In genomic region chr4:150220584-150220983, GRCm38 (mm10) we compare ENCODE assay signal across 8 mouse cellular contexts. TPM values are rescaled to one million over a fixed set of nuclear protein-coding genes. Genes with fewer than 3 reads are reported as not detected.
DNase-seq lines count a peak whose midpoint lies in the region; ATAC-seq lines count a peak whose summit lies in the region.

No protein-coding gene starts in this region.

- H3K27ac ChIP-seq in midbrain, embryonic 11.5 days (ENCODE audit: low read depth, low read length), result no peak overlapping the region
- no peak overlapping the region for H3K27ac ChIP-seq in midbrain, embryonic 13.5 days
- no peak overlapping the region for H3K27ac ChIP-seq in embryonic facial prominence, embryonic 15.5 days (replicated peaks)

- H3K4me1 ChIP-seq in midbrain, embryonic 11.5 days (ENCODE audit: control insufficient read depth, insufficient read depth, low read length), result no peaks in the 10 kb centered on the region
- H3K4me1 ChIP-seq in midbrain, embryonic 13.5 days (replicated peaks), result 0 out of 2 replicates have a peak, but pooled peaks cover 5% of the 10 kb centered on the region
- peaks cover 7% of the 10 kb centered on the region for H3K4me1 ChIP-seq in embryonic facial prominence, embryonic 15.5 days

- no peaks in the 10 kb centered on the region for H3K36me3 ChIP-seq in midbrain, embryonic 11.5 days (ENCODE audit: control insufficient read depth, insufficient read depth, low read length)
- no peaks in the 10 kb centered on the region for H3K36me3 ChIP-seq in midbrain, embryonic 13.5 days
- H3K36me3 ChIP-seq in embryonic facial prominence, embryonic 15.5 days, result no peaks in the 10 kb centered on the region

- no peak overlapping the region for H3K9ac ChIP-seq in midbrain, embryonic 11.5 days (ENCODE audit: low read length)
- no peak overlapping the region for H3K9ac ChIP-seq in midbrain, embryonic 13.5 days (replicated peaks)
- H3K9ac ChIP-seq in embryonic facial prominence, embryonic 15.5 days, result no peak overlapping the region

- H3K9me3 ChIP-seq in midbrain, embryonic 11.5 days (ENCODE audit: control insufficient read depth, low read length), result no peaks in the 10 kb centered on the region
- H3K9me3 ChIP-seq in midbrain, embryonic 13.5 days, result no peaks in the 10 kb centered on the region
- no peaks in the 10 kb centered on the region for H3K9me3 ChIP-seq in embryonic facial prominence, embryonic 15.5 days (replicated peaks)

- H3K4me3 ChIP-seq in midbrain, embryonic 11.5 days (ENCODE audit: low read depth, low read length), result no peak overlapping the region
- H3K4me3 ChIP-seq in midbrain, embryonic 13.5 days (replicated peaks), result no peak overlapping the region
- H3K4me3 ChIP-seq in embryonic facial prominence, embryonic 15.5 days (replicated peaks), result peak overlapping the region; percentile 20

- WGBS in midbrain, embryonic 11.5 days, result 24% methylated on average over 11 of the region's 11 CpGs
- WGBS in midbrain, embryonic 13.5 days, result 21% methylated on average over 11 of the region's 11 CpGs
- WGBS in embryonic facial prominence, embryonic 15.5 days, result 17% methylated on average over 11 of the region's 11 CpGs

- DNase-seq in midbrain, embryonic 11.5 days (ENCODE audit: low spot score, missing footprints), result no peak
- DNase-seq in kidney, postnatal 10 days, result peak; percentile 81
- peak; percentile 31 for DNase-seq in lung, postnatal 14 days
- no peak for DNase-seq in spleen, postnatal 10 days (ENCODE audit: low spot score in 2 of 2)
- no peak for DNase-seq in left cerebral cortex, adult 8-10 months (ENCODE audit: low spot score in 2 of 2)

- H3K4me2 ChIP-seq in midbrain, embryonic 11.5 days, result no peak overlapping the region
- no peak overlapping the region for H3K4me2 ChIP-seq in midbrain, embryonic 13.5 days (replicated peaks)
- H3K4me2 ChIP-seq in embryonic facial prominence, embryonic 15.5 days (replicated peaks), result peak overlapping the region; percentile 49

- no peaks in the 10 kb centered on the region for H3K27me3 ChIP-seq in midbrain, embryonic 11.5 days (ENCODE audit: control insufficient read depth, insufficient read depth, low read length)
- H3K27me3 ChIP-seq in midbrain, embryonic 13.5 days, result peaks cover 12% of the 10 kb centered on the region; the same call in 1 of the 2 replicates
- H3K27me3 ChIP-seq in embryonic facial prominence, embryonic 15.5 days, result no peaks in the 10 kb centered on the region

- 0 out of 2 replicates have a peak, but pooled peaks have one; percentile 30 for ATAC-seq in midbrain, embryonic 11.5 days (ENCODE audit: low FRiP score)
- ATAC-seq in midbrain, embryonic 13.5 days, result no peak
- 0 out of 2 replicates have a peak, but pooled peaks have one; percentile 52 for ATAC-seq in embryonic facial prominence, embryonic 15.5 days (ENCODE audit: insufficient number of reproducible peaks, low FRiP score, low TSS enrichment, low read depth)
- no peak; the same call in 1 of the 2 replicates for ATAC-seq in monocyte, adult 5-6 weeks (replicated peaks; ENCODE audit: insufficient number of reproducible peaks, low FRiP score, low TSS enrichment, poor library complexity, severe bottlenecking)

RNA-seq across cellular contexts. Expression of gene Eno1, which starts 15.9 kb away (rescaled TPM):
- 1,438 and 1,518 TPM in 2 replicates for polyA plus RNA-seq in midbrain, embryonic 11.5 days (2014; fragmentation: Nextera tagmentation; extraction: Ambion mirVana)
- 945 and 955 TPM in 2 replicates for polyA plus RNA-seq in midbrain, embryonic 13.5 days (2015; fragmentation: Nextera tagmentation; extraction: Ambion mirVana)
- 1,331 and 1,435 TPM in 2 replicates for polyA plus RNA-seq in embryonic facial prominence, embryonic 15.5 days (2015; fragmentation: Nextera tagmentation; extraction: Ambion mirVana)
- 240 to 351 TPM (median 288 TPM) in 3 replicates for total RNA-seq in monocyte, adult 5-6 weeks (2017)
- total RNA-seq in left cerebral cortex, adult 8-10 months (2022), result 100 to 1,000 TPM; 450 to 494 (median 470) TPM

RNA-seq across cellular contexts. Expression of gene Car6, which starts 19.5 kb away (rescaled TPM):
- polyA plus RNA-seq in midbrain, embryonic 11.5 days (2014; fragmentation: Nextera tagmentation; extraction: Ambion mirVana), result 0.25 TPM in 1 of 2 replicates, not detected in the other
- polyA plus RNA-seq in midbrain, embryonic 13.5 days (2015; fragmentation: Nextera tagmentation; extraction: Ambion mirVana), result not detected in 2 replicates
- 0.37 and 0.84 TPM in 2 replicates for polyA plus RNA-seq in embryonic facial prominence, embryonic 15.5 days (2015; fragmentation: Nextera tagmentation; extraction: Ambion mirVana)
- total RNA-seq in monocyte, adult 5-6 weeks (2017), result not detected in 3 replicates
- total RNA-seq in left cerebral cortex, adult 8-10 months (2022), result not detected

Comparison
In these comparisons a context has a peak if more than half of its experiments do, and no peak if none do; other contexts are left out.
1. ATAC-seq: peak in midbrain, embryonic 11.5 days (single experiment) and embryonic facial prominence, embryonic 15.5 days (single experiment); none in midbrain, embryonic 13.5 days (single experiment) and monocyte, adult 5-6 weeks (single experiment).
2. DNase-seq: peak in kidney, postnatal 10 days (single experiment) and lung, postnatal 14 days (single experiment); none in midbrain, embryonic 11.5 days (single experiment), spleen, postnatal 10 days (0 of 2) and left cerebral cortex, adult 8-10 months (0 of 2).